Mouse (Mus musculus) ES-E14 (cell line): ENCODE results near the gene Sbno2.

Source experiments
- CHD2 ChIP-seq: IDR thresholded peaks from 2 replicates; pipeline ENCODE4 v1.6.1; 2014; ENCODE audit warnings: mild to moderate bottlenecking, low read depth, low read length, inconsistent platforms
- HCFC1 ChIP-seq: IDR thresholded peaks from 2 replicates; pipeline ENCODE4 v1.6.1; 2012; ENCODE audit warnings: low read length, inconsistent platforms, borderline replicate concordance; ENCODE audit not compliant: insufficient read depth
- ZC3H11A ChIP-seq: IDR thresholded peaks from 2 replicates; pipeline ENCODE4 v1.6.1; 2012; ENCODE audit warnings: low read depth, mild to moderate bottlenecking, inconsistent platforms, low read length, borderline replicate concordance
- ZNF384 ChIP-seq: IDR thresholded peaks from 2 replicates; pipeline ENCODE4 v1.6.1; 2012; ENCODE audit warnings: low read depth, low read length, inconsistent platforms

GRCm38 (mm10) chr10:80053831-80054815, 51.2 kb downstream of the Sbno2 start:
- TF ChIP-seq CHD2 (no peak), HCFC1 (no peak), ZNF384 (no peak), ZC3H11A (no peak)
